Mouse (Mus musculus): ENCODE measurements around the gene Ctnnd2. TPM values are rescaled to one million over a fixed set of nuclear protein-coding genes. Genes with fewer than 3 reads are reported as not detected.

Gene Ctnnd2
- polyA plus RNA-seq, 1 experiment from 2014 or later, result 3.8 TPM

- no peak overlapping the region for H3K9ac ChIP-seq (ENCODE audit: low read length)
- H3K9me3 ChIP-seq (ENCODE audit: control insufficient read depth, low read length), result no peaks in the 10 kb centered on the region
- no peaks in the 10 kb centered on the region for H3K27me3 ChIP-seq (replicated peaks; ENCODE audit: control insufficient read depth, insufficient read depth, low read length)
- no peaks in the 10 kb centered on the region for H3K4me1 ChIP-seq (replicated peaks; ENCODE audit: control insufficient read depth, insufficient read depth, low read length)
- H3K4me2 ChIP-seq (ENCODE audit: low read length), result no peak overlapping the region
- no peak overlapping the region for H3K27ac ChIP-seq (ENCODE audit: low read depth)
- DNase-seq (ENCODE audit: low spot score) (no peak), ATAC-seq (replicated peaks; ENCODE audit: low FRiP score, low TSS enrichment, low read depth) (no peak)
- H3K4me3 ChIP-seq (ENCODE audit: low read depth, low read length), result no peak overlapping the region
- H3K36me3 ChIP-seq (ENCODE audit: control insufficient read depth, insufficient read depth, low read length), result no peaks in the 10 kb centered on the region
- WGBS, result 84% methylated on average over 6 of the region's 6 CpGs
These were observed 528.4 kb downstream of the Ctnnd2 start for GRCm38 (mm10) chr15:30700762-30701161.

- Histone ChIP-seq H3K4me3 (ENCODE audit: low read depth, low read length) (no peak overlapping the region), H3K27ac (ENCODE audit: low read depth) (no peak overlapping the region), H3K9me3 (ENCODE audit: control insufficient read depth, low read length) (no peaks in the 10 kb centered on the region), H3K27me3 (replicated peaks; ENCODE audit: control insufficient read depth, insufficient read depth, low read length) (no peaks in the 10 kb centered on the region), H3K9ac (ENCODE audit: low read length) (no peak overlapping the region), H3K36me3 (ENCODE audit: control insufficient read depth, insufficient read depth, low read length) (no peaks in the 10 kb centered on the region), H3K4me2 (ENCODE audit: low read length) (no peak overlapping the region), H3K4me1 (replicated peaks; ENCODE audit: control insufficient read depth, insufficient read depth, low read length) (no peaks in the 10 kb centered on the region)
- DNase-seq (ENCODE audit: low spot score) (no peak), ATAC-seq (replicated peaks; ENCODE audit: low FRiP score, low TSS enrichment, low read depth) (no peak)
- 81% methylated on average over 5 of the region's 5 CpGs for WGBS
These were observed 529.2 kb downstream of the Ctnnd2 start for GRCm38 (mm10) chr15:30701592-30701991.

GRCm38 (mm10) chr15:30709026-30709753 is 536.8 kb downstream of the Ctnnd2 start:
- H3K9me3 ChIP-seq (ENCODE audit: control insufficient read depth, low read length), result no peaks in the 10 kb centered on the region
- no peaks in the 10 kb centered on the region for H3K4me1 ChIP-seq (replicated peaks; ENCODE audit: control insufficient read depth, insufficient read depth, low read length)
- H3K36me3 ChIP-seq (ENCODE audit: control insufficient read depth, insufficient read depth, low read length), result no peaks in the 10 kb centered on the region
- H3K9ac ChIP-seq (ENCODE audit: low read length), result no peak overlapping the region
- H3K27me3 ChIP-seq (replicated peaks; ENCODE audit: control insufficient read depth, insufficient read depth, low read length), result no peaks in the 10 kb centered on the region
- ATAC-seq (replicated peaks; ENCODE audit: low FRiP score, low TSS enrichment, low read depth), result no peak
- H3K4me2 ChIP-seq (ENCODE audit: low read length), result no peak overlapping the region
- WGBS, result 91% methylated on average over 10 of the region's 10 CpGs
- H3K27ac ChIP-seq (ENCODE audit: low read depth), result no peak overlapping the region
- DNase-seq (ENCODE audit: low spot score), result no peak
- H3K4me3 ChIP-seq (ENCODE audit: low read depth, low read length), result no peak overlapping the region

- H3K27ac ChIP-seq (ENCODE audit: low read depth), result no peak overlapping the region
- 83% methylated on average over 2 of the region's 2 CpGs for WGBS
- H3K9ac ChIP-seq (ENCODE audit: low read length), result no peak overlapping the region
- no peak for ATAC-seq (replicated peaks; ENCODE audit: low FRiP score, low TSS enrichment, low read depth)
- no peaks in the 10 kb centered on the region for H3K27me3 ChIP-seq (replicated peaks; ENCODE audit: control insufficient read depth, insufficient read depth, low read length)
- no peaks in the 10 kb centered on the region for H3K9me3 ChIP-seq (ENCODE audit: control insufficient read depth, low read length)
- no peaks in the 10 kb centered on the region for H3K4me1 ChIP-seq (replicated peaks; ENCODE audit: control insufficient read depth, insufficient read depth, low read length)
- H3K36me3 ChIP-seq (ENCODE audit: control insufficient read depth, insufficient read depth, low read length), result no peaks in the 10 kb centered on the region
- no peak overlapping the region for H3K4me2 ChIP-seq (ENCODE audit: low read length)
- DNase-seq (ENCODE audit: low spot score), result no peak
- no peak overlapping the region for H3K4me3 ChIP-seq (ENCODE audit: low read depth, low read length)
These were observed 537.3 kb downstream of the Ctnnd2 start for GRCm38 (mm10) chr15:30709754-30710105.

DNA sequence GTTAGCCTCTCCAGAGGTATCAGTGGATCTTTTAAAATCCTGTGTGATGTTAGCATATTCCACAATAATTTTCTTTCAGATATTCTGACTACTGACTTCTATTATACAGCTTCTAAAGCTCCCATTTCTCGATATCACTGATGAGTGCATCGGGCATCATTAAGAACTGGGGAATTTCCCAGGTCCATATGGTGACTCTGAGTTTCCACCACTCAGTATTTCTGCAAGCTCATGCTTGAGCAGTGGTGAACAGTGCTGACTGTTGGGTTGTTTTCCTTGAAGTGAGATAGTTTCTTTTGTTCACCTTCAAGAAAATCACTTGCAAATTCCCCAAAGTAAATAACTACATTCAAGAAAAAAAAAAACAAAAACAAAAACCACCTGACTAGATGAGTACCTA is 542.4 kb downstream of the Ctnnd2 start:
- Histone ChIP-seq H3K4me2 (ENCODE audit: low read length) (no peak overlapping the region), H3K4me3 (ENCODE audit: low read depth, low read length) (no peak overlapping the region), H3K27me3 (replicated peaks; ENCODE audit: control insufficient read depth, insufficient read depth, low read length) (no peaks in the 10 kb centered on the region), H3K9me3 (ENCODE audit: control insufficient read depth, low read length) (no peaks in the 10 kb centered on the region), H3K36me3 (ENCODE audit: control insufficient read depth, insufficient read depth, low read length) (no peaks in the 10 kb centered on the region), H3K9ac (ENCODE audit: low read length) (no peak overlapping the region), H3K27ac (ENCODE audit: low read depth) (no peak overlapping the region), H3K4me1 (replicated peaks; ENCODE audit: control insufficient read depth, insufficient read depth, low read length) (no peaks in the 10 kb centered on the region)
- ATAC-seq (replicated peaks; ENCODE audit: low FRiP score, low TSS enrichment, low read depth) (no peak), DNase-seq (ENCODE audit: low spot score) (no peak)
- whole genome bisulfite sequencing, result 90% methylated on average over 2 of the region's 2 CpGs

GRCm38 (mm10) chr15:30718811-30719210 is 546.4 kb downstream of the Ctnnd2 start:
- Histone ChIP-seq H3K4me1 (replicated peaks; ENCODE audit: control insufficient read depth, insufficient read depth, low read length) (no peaks in the 10 kb centered on the region), H3K4me3 (ENCODE audit: low read depth, low read length) (no peak overlapping the region), H3K4me2 (ENCODE audit: low read length) (no peak overlapping the region), H3K27me3 (replicated peaks; ENCODE audit: control insufficient read depth, insufficient read depth, low read length) (no peaks in the 10 kb centered on the region), H3K9ac (ENCODE audit: low read length) (no peak overlapping the region), H3K27ac (ENCODE audit: low read depth) (no peak overlapping the region), H3K36me3 (ENCODE audit: control insufficient read depth, insufficient read depth, low read length) (no peaks in the 10 kb centered on the region), H3K9me3 (ENCODE audit: control insufficient read depth, low read length) (no peaks in the 10 kb centered on the region)
- WGBS, result 76% methylated on average over 3 of the region's 3 CpGs
- ATAC-seq (replicated peaks; ENCODE audit: low FRiP score, low TSS enrichment, low read depth) (no peak), DNase-seq (ENCODE audit: low spot score) (no peak)

DNA sequence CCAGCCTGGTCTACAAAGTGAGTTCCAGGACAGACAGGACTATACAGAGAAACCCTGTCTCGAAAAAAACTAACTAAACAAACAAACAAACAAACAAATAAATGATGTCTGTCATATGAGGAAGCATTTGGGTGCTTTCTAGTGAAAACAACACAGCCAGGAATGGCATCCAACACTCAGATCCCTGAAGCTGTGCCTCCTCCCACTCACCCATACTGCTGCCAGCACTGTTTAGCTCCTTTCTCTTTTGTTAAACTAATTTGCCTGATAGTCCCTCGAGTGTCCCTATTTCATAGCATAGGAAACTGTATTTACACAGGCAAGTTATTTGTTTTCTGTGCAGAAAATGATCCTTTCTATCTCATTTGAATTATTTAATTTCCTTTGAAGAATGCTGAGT is 546.8 kb downstream of the Ctnnd2 start:
- ATAC-seq (replicated peaks; ENCODE audit: low FRiP score, low TSS enrichment, low read depth) (no peak), DNase-seq (ENCODE audit: low spot score) (no peak)
- Histone ChIP-seq H3K4me1 (replicated peaks; ENCODE audit: control insufficient read depth, insufficient read depth, low read length) (no peaks in the 10 kb centered on the region), H3K9me3 (ENCODE audit: control insufficient read depth, low read length) (no peaks in the 10 kb centered on the region), H3K27ac (ENCODE audit: low read depth) (no peak overlapping the region), H3K27me3 (replicated peaks; ENCODE audit: control insufficient read depth, insufficient read depth, low read length) (no peaks in the 10 kb centered on the region), H3K36me3 (ENCODE audit: control insufficient read depth, insufficient read depth, low read length) (no peaks in the 10 kb centered on the region), H3K4me2 (ENCODE audit: low read length) (no peak overlapping the region), H3K9ac (ENCODE audit: low read length) (no peak overlapping the region), H3K4me3 (ENCODE audit: low read depth, low read length) (no peak overlapping the region)
- WGBS, result 67% methylated on average over 2 of the region's 2 CpGs

DNA sequence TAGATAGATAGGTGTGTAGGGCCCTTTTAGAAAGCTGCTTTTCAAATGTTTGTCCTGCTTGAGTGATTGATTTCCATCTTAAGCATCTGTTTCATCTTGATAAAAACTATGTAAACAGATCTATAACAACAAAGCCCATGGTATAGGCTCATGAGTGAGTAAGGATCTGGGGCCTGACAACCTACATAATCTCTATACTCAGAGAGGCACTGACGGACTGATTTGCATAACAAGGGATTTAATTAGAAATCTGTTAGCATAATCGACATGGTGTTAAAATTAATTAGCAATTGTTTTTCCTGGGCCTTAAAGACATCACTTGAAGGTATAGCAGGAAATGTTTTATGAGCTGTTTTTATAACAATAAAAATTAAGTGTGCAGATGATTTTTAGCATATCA is 548.7 kb downstream of the Ctnnd2 start:
- Histone ChIP-seq H3K27ac (ENCODE audit: low read depth) (no peak overlapping the region), H3K4me1 (replicated peaks; ENCODE audit: control insufficient read depth, insufficient read depth, low read length) (no peaks in the 10 kb centered on the region), H3K4me3 (ENCODE audit: low read depth, low read length) (no peak overlapping the region), H3K9me3 (ENCODE audit: control insufficient read depth, low read length) (no peaks in the 10 kb centered on the region), H3K9ac (ENCODE audit: low read length) (no peak overlapping the region), H3K36me3 (ENCODE audit: control insufficient read depth, insufficient read depth, low read length) (no peaks in the 10 kb centered on the region), H3K27me3 (replicated peaks; ENCODE audit: control insufficient read depth, insufficient read depth, low read length) (no peaks in the 10 kb centered on the region), H3K4me2 (ENCODE audit: low read length) (no peak overlapping the region)
- ATAC-seq (replicated peaks; ENCODE audit: low FRiP score, low TSS enrichment, low read depth), result no peak
- WGBS, result 75% methylated on average over 2 of the region's 2 CpGs
- no peak for DNase-seq (ENCODE audit: low spot score)

GRCm38 (mm10) chr15:30726066-30726465 is 553.7 kb downstream of the Ctnnd2 start:
- Histone ChIP-seq H3K4me2 (ENCODE audit: low read length) (no peak overlapping the region), H3K9me3 (ENCODE audit: control insufficient read depth, low read length) (no peaks in the 10 kb centered on the region), H3K9ac (ENCODE audit: low read length) (no peak overlapping the region), H3K36me3 (ENCODE audit: control insufficient read depth, insufficient read depth, low read length) (no peaks in the 10 kb centered on the region), H3K27me3 (replicated peaks; ENCODE audit: control insufficient read depth, insufficient read depth, low read length) (no peaks in the 10 kb centered on the region), H3K4me3 (ENCODE audit: low read depth, low read length) (no peak overlapping the region), H3K27ac (ENCODE audit: low read depth) (no peak overlapping the region), H3K4me1 (replicated peaks; ENCODE audit: control insufficient read depth, insufficient read depth, low read length) (no peaks in the 10 kb centered on the region)
- DNase-seq (ENCODE audit: low spot score) (no peak), ATAC-seq (replicated peaks; ENCODE audit: low FRiP score, low TSS enrichment, low read depth) (no peak)
- 89% methylated on average over 5 of the region's 5 CpGs for WGBS
